Mouse (Mus musculus) bone marrow, adult 2 months (tissue): Measurements from ENCODE around the gene Atp10a. TPM values are rescaled to one million over a fixed set of nuclear protein-coding genes. Genes with fewer than 3 reads are reported as not detected.

Experiments
- H3K27ac ChIP-seq: fragments of 200-500 bp; 2 replicates; pipeline ENCODE4 v1.5.1; 2012; ENCODE audit warnings: low read depth, mild to moderate bottlenecking, control low read depth, inconsistent platforms, low read length; ENCODE audit not compliant: control insufficient read depth, poor library complexity, insufficient read depth
- H3K4me1 ChIP-seq: fragments of 200-500 bp; 2 replicates; pipeline ENCODE4 v1.6.1; 2011; ENCODE audit warnings: low read length; ENCODE audit not compliant: control insufficient read depth, insufficient read depth
- H3K4me3 ChIP-seq: fragments of 200-500 bp; replicated peaks from 2 replicates; pipeline ENCODE3; 2011; ENCODE audit warnings: mild to moderate bottlenecking, low read depth, low read length, control low read depth; ENCODE audit not compliant: control insufficient read depth
- CTCF ChIP-seq: fragments of 200-500 bp; IDR thresholded peaks from 2 replicates; pipeline ENCODE4 v1.5.1; 2011; ENCODE audit warnings: low read length, control low read depth; ENCODE audit not compliant: control insufficient read depth, insufficient read depth
- POLR2A ChIP-seq: fragments of 200-500 bp; IDR thresholded peaks from 2 replicates; pipeline ENCODE4 v1.6.1; 2011; ENCODE audit warnings: low read depth, mild to moderate bottlenecking, control low read depth, low read length, borderline replicate concordance; ENCODE audit not compliant: control insufficient read depth
- WGBS: fragments of 180-500 bp; shearing (Covaris S2); methylation state at CpG from one replicate; pipeline ENCODE4 v1.1.7; 2018; 5-methylcytosine and 5-hydroxymethylcytosine counted together
- polyA plus RNA-seq: library from polyadenylated mRNA; stranded (reverse); fragments of >200 nt; gene quantifications from 2 replicates; pipeline ENCODE4 v1.2.4, GENCODE M21; 2011; ENCODE audit warnings: low replicate concordance; ENCODE audit not compliant: missing spikeins, insufficient read depth, insufficient read length

Gene Atp10a
- polyA plus RNA-seq, 1 experiment = 2.5 TPM

DNA sequence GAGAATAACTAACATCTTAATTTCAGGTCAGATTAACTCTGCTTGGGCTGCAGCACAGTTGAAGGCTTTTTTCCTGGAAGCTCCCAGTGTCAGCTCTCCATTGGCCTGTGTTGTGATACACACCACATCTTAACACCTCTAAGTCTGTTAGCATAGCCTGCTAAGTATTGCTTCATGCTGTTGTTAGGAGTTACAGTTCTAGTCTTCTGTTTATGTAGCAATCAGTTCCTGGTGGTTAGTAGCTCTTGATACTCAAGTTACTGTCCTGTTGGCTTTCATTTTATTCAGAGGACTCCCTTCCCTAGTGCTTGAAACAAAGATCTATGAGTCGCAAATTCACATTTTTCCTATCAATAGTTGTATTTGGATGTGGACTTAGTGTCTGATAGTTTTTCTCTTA lies 39.7 kb downstream of the Atp10a start:
- TF ChIP-seq POLR2A = no peak
- no peak for TF ChIP-seq CTCF
- Histone ChIP-seq H3K27ac (no peak overlapping the region), H3K4me3 (no peak overlapping the region), H3K4me1 (no peaks in the 10 kb centered on the region; the same call in none of the 2 replicates)
- whole genome bisulfite sequencing = 37% methylated on average over 1 of the region's 1 CpGs

GRCm38 (mm10) chr7:58697092-58697491 lies 41.1 kb downstream of the Atp10a start:
- Histone ChIP-seq H3K27ac (no peak overlapping the region), H3K4me1 (no peaks in the 10 kb centered on the region; the same call in none of the 2 replicates), H3K4me3 (no peak overlapping the region)
- 2% methylated on average over 2 of the region's 2 CpGs for WGBS
- TF ChIP-seq CTCF = no peak
- no peak for TF ChIP-seq POLR2A

DNA sequence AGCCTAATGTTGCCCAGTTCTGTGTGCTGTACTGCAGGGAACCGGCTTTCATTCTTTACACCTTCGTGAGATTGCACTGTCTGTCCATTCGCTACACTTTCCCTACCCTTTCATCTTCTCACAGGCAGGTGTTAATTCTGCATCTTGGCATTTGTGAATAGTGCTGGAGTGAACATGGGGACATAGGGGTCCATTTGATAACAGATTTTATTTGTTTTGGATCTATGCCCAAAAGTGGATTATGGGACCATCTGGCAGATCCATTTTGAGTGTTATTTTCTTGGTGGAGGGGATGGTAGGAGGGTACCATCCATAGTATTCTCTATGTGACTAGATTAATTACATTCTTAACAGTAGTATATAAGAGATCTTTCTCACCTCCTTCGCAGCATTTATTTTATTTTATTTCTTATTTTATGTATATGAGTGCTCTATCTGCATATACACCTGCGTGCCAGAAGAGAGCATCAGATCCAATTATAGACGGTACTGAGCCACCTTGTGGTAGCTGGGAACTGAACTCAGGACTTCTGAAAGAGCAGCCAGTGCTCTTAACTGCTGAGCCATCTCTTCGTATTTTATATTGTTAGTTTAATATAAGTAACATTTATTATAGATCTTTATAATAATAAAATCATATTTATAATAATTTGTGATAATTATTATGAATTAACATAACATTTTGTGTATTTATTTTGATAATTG lies 42.9 kb downstream of the Atp10a start:
- H3K27ac ChIP-seq = no peak overlapping the region
- TF ChIP-seq POLR2A = no peak
- TF ChIP-seq CTCF = no peak
- no peaks in the 10 kb centered on the region; the same call in none of the 2 replicates for H3K4me1 ChIP-seq
- 80% methylated on average over 7 of the region's 7 CpGs for WGBS
- no peak overlapping the region for H3K4me3 ChIP-seq

DNA sequence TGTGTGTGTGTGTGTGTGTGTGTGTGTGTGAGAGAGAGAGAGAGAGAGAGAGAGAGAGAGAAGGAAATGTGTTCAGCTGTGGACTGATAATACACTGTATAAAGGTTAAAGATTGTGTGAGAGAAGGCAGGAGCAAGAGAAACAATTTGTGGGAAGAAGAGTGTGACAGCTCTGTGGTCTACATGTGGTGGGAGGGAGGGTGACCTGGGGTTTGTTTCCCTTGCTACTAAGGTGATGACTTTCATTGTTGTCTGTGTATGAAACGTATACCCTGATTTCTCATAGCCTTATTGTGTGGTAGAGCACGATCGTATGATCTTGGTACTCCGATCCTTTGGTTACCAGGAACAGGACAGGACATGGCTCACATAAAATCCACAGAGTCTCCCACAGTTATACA lies 45.3 kb downstream of the Atp10a start:
- no peaks in the 10 kb centered on the region; the same call in none of the 2 replicates for H3K4me1 ChIP-seq
- TF ChIP-seq CTCF (no peak), POLR2A (no peak)
- 75% methylated on average over 4 of the region's 4 CpGs for WGBS
- H3K27ac ChIP-seq = no peak overlapping the region
- no peak overlapping the region for H3K4me3 ChIP-seq

GRCm38 (mm10) chr7:58705158-58705557 lies 49.2 kb downstream of the Atp10a start:
- no peak overlapping the region for H3K27ac ChIP-seq
- no peak overlapping the region for H3K4me3 ChIP-seq
- 55% methylated on average over 3 of the region's 3 CpGs for WGBS
- no peaks in the 10 kb centered on the region for H3K4me1 ChIP-seq
- TF ChIP-seq POLR2A (no peak), CTCF (no peak)

DNA sequence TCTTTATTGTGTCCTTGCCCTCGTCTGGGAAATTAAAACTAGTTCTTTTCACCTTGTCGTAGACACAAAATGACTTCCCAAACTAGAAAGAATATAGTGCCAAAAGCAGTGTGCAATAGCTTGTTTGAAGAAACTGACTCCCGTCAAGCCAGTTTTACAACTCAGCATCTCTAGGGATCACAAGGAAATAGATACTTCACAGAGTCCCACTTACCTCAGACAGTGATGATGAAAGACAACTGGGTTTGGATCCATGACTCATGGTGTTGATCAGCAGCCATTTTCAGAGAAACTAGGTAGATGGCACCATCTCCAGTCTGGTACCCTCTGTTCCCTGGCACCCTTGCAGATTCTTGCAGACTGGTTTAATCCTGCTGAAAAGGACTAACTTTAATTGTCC lies 53.3 kb downstream of the Atp10a start:
- H3K4me1 ChIP-seq = no peaks in the 10 kb centered on the region
- H3K27ac ChIP-seq = no peak overlapping the region
- H3K4me3 ChIP-seq = no peak overlapping the region
- WGBS = 79% methylated on average over 3 of the region's 3 CpGs
- TF ChIP-seq CTCF (no peak), POLR2A (no peak)

DNA sequence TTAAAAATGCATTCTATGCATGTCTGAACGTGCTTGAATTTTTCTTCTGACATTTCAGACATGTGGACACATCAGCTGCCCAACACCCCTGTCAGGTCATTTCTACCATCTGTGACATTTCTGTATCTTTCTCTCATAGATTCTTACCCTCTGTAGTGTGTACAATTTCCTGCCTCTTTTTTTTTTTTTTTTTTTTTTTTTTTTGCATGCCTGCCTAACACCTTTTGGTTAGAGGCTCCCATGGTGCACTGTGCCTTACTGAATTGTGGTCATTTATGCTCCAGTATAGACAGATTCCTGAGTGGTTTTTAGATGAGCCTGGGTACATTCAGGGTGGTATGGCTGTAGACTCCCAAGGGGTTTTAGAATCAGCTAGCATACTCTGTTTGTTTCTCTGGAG lies 54.3 kb downstream of the Atp10a start:
- TF ChIP-seq POLR2A = no peak
- no peak for TF ChIP-seq CTCF
- WGBS = 53% methylated on average over 1 of the region's 1 CpGs
- Histone ChIP-seq H3K27ac (no peak overlapping the region), H3K4me3 (no peak overlapping the region), H3K4me1 (no peaks in the 10 kb centered on the region)

DNA sequence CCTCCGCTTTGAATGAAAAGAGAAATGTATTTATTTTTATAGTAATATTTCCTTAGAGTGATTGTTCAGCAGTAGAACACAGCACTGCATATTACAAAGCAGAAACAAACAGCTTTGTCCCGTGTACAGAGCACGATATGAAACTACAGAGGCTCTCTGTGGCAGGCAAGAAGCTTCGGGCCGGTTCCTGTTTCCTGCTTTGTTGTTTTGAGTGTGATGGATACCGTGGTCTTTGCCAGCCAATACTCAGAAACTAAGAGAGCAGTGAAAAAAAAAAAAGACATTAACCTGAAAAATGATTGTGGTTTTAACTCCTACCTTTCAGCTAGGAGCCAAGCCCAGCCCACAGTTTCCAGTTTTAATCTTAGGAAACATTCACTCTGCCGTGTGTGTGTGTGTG lies 55.8 kb downstream of the Atp10a start:
- 5% methylated on average over 7 of the region's 7 CpGs for WGBS
- TF ChIP-seq POLR2A = no peak
- no peak for TF ChIP-seq CTCF

GRCm38 (mm10) chr7:58715576-58716144 lies 59.7 kb downstream of the Atp10a start:
- H3K4me3 ChIP-seq = no peak overlapping the region
- H3K4me1 ChIP-seq = no peaks in the 10 kb centered on the region; the same call in 1 of the 2 replicates
- WGBS = 6% methylated on average over 1 of the region's 1 CpGs
- TF ChIP-seq POLR2A = no peak
- no peak for TF ChIP-seq CTCF
- no peak overlapping the region for H3K27ac ChIP-seq

More for the DNA sequence above, 55.8 kb downstream of the Atp10a start:
- Histone ChIP-seq H3K4me1 (no peaks in the 10 kb centered on the region; the same call in 1 of the 2 replicates), H3K4me3 (no peak overlapping the region), H3K27ac (no peak overlapping the region)
